Mouse (Mus musculus): Measurements from ENCODE around the gene Olfr461.
"Not testable (repeated sequence)": the region's sequence is repeated elsewhere in the genome, so short reads cannot be mapped to it uniquely, and the experiment has no call there.

The Olfr461 gene

GRCm38 (mm10) chr6:40554950-40555349, at the start of gene Olfr461:
Olfr461 (minus strand) TSS chr6:40555050.
- no peak for DNase-seq

DNA sequence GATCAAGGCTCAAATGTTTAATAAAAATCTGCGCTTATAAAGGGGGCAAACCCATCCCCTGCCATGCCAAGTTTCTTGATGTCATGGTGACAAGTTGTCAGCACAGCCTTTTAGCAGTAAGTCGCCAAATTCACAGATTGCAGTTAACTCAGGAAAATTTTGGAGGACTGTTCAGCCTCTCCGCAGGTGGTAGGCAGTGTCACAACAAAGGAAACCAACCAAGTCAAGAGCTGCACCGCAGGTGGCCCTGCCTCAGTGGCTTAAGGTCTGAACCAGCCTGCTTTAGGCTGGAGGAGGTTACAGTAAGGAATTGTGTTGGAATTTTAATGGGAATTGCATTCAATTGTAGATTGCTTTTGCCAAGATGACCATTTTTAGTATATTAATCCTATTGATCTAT, 43.7 kb upstream of the Olfr461 start:
- DNase-seq = not testable (repeated sequence)

DNA sequence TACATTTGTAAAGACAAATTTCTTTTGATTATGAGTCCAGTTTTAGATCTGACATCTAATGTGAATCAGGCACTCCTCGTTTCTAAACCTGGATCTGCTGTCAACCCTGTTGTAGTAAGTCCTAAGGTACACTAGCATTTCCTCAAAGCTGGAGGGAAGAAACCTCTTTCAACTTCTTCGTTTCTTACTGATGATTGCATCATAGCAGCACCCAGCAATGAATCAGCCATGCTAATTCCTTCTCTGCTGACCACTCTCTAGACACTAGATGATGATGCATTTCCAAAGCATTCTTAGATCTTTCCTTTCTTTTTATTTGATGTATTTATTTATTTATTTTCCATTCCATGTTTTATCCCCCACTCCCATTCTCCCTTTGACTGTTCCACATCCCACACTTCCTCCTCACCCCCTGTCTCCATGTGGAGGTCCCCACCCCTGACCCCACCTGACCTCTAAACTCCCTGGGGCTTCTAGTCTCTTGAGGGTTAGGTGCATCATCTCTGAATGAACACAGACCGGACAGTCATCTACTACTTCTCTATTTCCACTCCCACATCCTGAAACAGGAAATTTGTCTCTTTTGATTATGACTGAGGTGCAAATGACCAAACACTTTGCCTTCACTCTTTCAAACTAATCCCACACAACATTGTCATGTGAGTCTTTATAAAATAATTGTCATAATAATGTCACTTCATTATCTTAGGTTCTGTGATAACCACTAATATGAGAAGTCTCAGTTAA, 40.1 kb upstream of the Olfr461 start:
- DNase-seq = no peak

DNA sequence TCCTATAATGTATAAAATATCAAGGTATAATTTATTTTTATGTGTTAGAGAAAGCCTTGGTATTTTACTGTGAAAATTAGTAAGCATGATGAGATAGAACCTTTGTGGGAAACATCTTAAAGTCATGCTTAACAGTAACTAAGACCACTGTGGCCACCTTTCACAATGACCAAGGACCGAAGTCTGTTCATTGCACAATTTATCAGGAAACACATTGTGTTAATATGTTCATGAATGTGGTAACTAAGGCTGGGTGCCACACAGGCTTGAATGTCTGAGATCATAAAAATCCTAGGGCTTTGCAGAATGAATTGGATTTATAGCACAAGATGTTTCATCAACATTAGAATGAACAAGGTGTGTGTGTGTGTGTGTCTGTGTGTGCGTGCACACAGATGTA, 33.5 kb upstream of the Olfr461 start:
- no peak for DNase-seq

DNA sequence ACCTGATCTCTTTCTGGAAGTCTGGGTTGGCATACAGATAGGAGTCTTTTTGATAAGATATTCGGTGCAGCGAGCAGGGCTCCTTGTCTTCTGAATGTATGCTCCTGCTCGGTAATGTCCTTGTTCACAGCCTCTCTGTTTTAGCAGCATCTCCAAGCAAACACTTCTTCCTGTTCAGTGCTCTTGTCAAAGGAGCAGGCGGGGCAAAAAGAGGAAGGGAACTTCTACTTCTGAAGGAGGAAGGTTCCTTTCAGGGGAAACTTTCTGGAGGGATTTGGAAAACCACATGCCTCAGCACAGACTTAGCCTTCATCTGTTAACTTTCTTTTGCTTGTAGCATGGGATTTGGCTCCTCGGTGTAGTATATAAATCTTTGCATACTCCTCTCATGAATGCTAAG, 30.8 kb upstream of the Olfr461 start, which contains the start of gene Clec5a:
Clec5a (minus strand) TSS at position 177 of the 400 bp plus-strand sequence.
- DNase-seq = no peak

- no peak for DNase-seq
Measured at GRCm38 (mm10) chr6:40584336-40584735, 29.5 kb upstream of the Olfr461 start.

DNA sequence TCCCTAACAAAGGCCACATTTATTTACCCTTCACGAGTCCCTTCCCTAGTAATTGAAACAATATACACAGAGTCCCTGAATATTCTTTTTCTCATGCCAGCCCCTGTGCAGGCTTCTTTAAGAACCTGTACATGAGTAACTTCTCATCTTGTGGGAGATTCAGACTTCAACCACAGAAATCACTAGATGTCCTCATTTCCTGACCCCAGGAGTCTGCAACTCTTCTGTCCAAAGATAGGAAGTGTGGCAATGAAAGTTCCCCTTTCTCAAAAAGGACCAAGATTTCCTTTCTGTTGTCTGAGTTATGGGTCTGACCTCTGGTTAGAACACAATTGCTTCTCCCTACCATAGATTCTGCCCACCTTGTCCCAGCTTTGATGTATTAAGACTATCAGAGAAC, 21.5 kb upstream of the Olfr461 start:
- DNase-seq = no peak

DNA sequence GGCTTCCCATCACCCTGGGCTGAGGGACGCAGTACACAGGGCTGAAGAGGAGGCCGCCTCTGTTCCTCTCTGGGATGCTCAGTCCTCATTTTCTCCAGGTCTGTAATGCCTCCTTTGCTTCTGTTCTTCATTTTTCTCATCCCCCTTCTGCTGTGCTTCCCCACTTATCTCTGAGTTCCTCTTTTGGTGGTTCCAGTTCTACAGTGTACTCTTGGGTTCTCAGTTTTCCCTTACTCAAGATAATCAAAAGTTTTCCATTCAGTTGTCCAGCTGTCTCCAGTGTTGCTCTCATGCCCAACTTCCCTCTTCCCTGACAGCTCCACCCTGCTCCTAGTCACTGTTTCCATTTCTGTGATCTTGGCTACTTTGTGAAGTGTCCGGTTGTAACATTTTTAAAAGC, 18.8 kb upstream of the Olfr461 start:
- DNase-seq = no peak

DNA sequence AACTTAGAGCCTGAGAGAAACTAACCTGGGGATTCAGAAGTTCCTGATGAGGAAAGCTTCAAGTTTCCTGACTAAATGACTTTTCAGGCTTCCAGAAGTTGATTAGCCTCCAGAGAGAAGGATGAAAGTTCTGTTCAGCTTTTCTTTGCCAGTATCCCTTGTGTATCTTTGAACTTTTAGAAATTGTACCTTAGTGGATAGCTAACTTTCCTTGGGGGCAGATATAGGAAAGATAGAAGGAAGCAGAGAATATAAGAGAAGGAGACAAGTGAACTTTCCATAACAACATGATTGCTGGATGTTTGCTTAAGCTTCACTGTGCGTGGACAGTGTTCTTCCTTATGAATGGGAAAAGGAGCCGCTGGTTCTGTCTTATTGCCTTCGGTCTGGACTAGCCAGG, 14.3 kb upstream of the Olfr461 start, which contains the start of gene Olfr460:
Olfr460 (plus strand) TSS at position 301 of the 400 bp plus-strand sequence.
- DNase-seq = no peak

DNA sequence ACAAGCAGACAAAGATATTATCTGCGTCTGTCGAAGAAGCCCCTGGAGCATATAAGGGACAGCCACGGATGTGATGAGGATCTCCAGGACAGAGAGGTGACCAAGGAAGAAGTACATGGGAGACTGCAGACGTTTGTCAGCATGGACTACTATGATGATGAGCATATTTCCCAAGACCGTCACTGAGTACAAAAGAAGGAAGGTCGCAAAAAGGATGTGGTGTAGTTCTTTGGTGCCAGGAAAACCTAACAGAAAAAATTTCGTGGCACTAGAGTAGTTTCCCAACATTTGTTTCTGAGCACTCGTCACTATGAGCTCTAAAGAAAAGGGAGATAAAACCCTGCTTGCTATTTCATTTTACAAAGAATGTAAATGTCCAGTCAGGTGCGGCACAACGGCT, 10.2 kb downstream of the Olfr461 start:
- no peak for DNase-seq

DNA sequence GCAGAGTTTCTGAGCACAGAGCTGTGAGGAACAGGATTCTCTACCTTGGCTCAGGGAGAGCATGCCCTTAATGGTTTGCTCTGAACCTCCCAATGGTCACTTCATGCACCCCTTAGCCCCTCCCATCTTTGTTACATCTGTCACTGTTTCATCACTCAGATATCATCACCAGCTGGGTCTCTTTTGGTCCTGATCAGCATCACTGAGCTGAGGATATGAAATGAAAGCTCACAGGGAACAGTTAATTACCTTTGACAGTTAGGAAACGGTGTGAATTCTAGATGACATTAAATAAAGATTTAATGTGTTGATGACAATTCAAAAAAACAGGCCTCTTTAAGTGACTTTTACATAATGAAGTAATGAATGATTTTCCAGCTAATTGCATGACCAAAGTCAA, 35.4 kb downstream of the Olfr461 start, which contains the start of gene Prss37:
Prss37 (minus strand) TSS at position 101 of the 400 bp plus-strand sequence.
- no peak for DNase-seq

GRCm38 (mm10) chr6:40493229-40493628, 61.6 kb downstream of the Olfr461 start, which contains the start of gene Tas2r108:
Tas2r108 (plus strand) TSS chr6:40493529.
- DNase-seq = no peak

Data from right cerebral cortex, postnatal 25 days (tissue).